Mouse (Mus musculus) right cerebral cortex, postnatal 36 days (tissue): Measurements from ENCODE around the gene Sprn.

Source experiments
- DNase-seq, 2 experiments: peaks; one replicate each; pipeline ENCODE4 v3.0.0; 2022; ENCODE audit warnings: low spot score in 2 of 2, mixed read lengths in 1 of 2

The Sprn gene

DNA sequence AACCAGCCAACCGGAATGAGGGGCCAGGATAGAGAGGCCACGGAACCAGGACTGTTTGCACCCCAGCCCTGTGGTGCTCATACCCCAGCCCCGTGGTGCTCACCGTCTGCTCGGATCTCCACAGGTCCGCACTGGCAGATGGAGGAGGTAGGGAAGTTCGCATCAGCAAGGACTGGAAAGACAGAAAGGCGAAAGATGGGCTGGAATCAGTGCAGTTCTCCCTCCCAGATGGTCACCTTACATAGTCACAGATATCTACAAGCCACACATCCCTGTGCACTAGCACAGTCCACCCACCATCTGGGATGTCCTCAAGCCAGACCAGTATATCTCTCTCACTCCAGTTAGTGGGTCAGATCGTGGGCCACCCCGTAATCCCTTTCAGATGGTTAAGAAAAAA, 53.2 kb downstream of the Sprn start:
- DNase-seq, result no peak
